Mouse (Mus musculus) limb, embryonic 15.5 days (tissue): ENCODE results near the gene Fam53b. TPM values are rescaled to one million over a fixed set of nuclear protein-coding genes. Genes with fewer than 3 reads are reported as not detected.
A peak's percentile ranks its signal among the peaks of the same experiment; 100 is the strongest.

ENCODE experiments used
- ATAC-seq: fragments of 200-750 bp; cut with Nextera tagmentation; 2 replicates; pipeline ENCODE4 v1.8.0; 2017; ENCODE audit warnings: low read depth, moderate TSS enrichment; ENCODE audit not compliant: insufficient number of reproducible peaks, low FRiP score, low TSS enrichment
- H3K27ac ChIP-seq: fragments of 300-500 bp; sonication (generic); 2 replicates; pipeline ENCODE4 v1.5.1; 2015; ENCODE audit warnings: moderate library complexity, mild to moderate bottlenecking, inconsistent platforms
- H3K27me3 ChIP-seq: fragments of 300-500 bp; sonication (generic); 2 replicates; pipeline ENCODE4 v1.6.1; 2015; ENCODE audit warnings: inconsistent platforms
- H3K36me3 ChIP-seq: fragments of 300-500 bp; sonication (generic); 2 replicates; pipeline ENCODE4 v1.6.1; 2015; ENCODE audit warnings: inconsistent platforms
- H3K4me1 ChIP-seq: fragments of 300-500 bp; sonication (generic); 2 replicates; pipeline ENCODE4 v1.6.1; 2015; ENCODE audit warnings: inconsistent platforms
- H3K4me2 ChIP-seq: fragments of 300-500 bp; sonication (generic); 2 replicates; pipeline ENCODE4 v1.6.1; 2015; ENCODE audit warnings: mild to moderate bottlenecking, inconsistent platforms
- H3K4me3 ChIP-seq: fragments of 300-500 bp; sonication (generic); 2 replicates; pipeline ENCODE4 v1.5.1; 2015; ENCODE audit warnings: mild to moderate bottlenecking, inconsistent platforms
- H3K9ac ChIP-seq: fragments of 300-500 bp; sonication (generic); 2 replicates; pipeline ENCODE4 v1.6.1; 2015; ENCODE audit warnings: inconsistent platforms
- H3K9me3 ChIP-seq: fragments of 300-500 bp; sonication (generic); 2 replicates; pipeline ENCODE4 v1.6.1; 2016; ENCODE audit warnings: inconsistent platforms
- WGBS: fragments of 180-500 bp; shearing (Covaris S2); methylation state at CpG from one replicate; pipeline ENCODE4 v1.1.7; 2015; 5-methylcytosine and 5-hydroxymethylcytosine counted together
- polyA plus RNA-seq: library from polyadenylated mRNA; unstranded; fragments of >200 nt; fragmentation: Nextera tagmentation; extraction: Ambion mirVana; gene quantifications from 2 replicates; pipeline ENCODE4 v1.2.1, GENCODE M21; 2015

Gene Fam53b
- polyA plus RNA-seq, 1 experiment from 2014 or later: 18.5 TPM

DNA sequence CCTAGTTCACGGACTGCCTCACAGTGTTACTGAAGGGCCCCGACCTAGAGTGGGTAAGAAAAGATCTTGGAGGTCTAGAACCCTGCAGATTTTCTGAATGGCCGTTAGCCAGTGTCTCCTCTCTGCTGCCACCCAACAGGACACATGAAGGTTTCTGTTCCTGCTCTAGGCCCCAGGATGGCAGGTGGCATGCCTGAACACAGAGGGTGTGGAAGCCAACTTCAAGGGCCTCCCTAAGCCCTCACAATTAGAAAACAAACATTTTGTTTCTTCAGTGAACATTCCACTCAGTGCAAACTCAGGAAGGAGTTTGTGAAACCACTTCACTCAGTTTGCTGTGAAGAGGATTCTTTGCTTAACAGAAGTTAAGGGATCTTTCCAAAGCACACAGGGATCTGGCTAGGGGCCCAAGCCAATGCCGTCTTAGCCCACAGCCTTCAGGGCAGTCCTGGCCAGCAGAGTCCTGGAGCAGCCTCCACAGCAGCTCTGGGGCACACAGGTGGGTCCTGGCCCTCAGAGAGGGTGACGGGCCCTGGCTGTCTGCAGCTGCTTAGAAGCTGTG is 89.1 kb downstream of the Fam53b start:
- H3K4me1 ChIP-seq: peaks cover 36% of the 10 kb centered on the region
- H3K36me3 ChIP-seq: 0 out of 2 replicates have a peak, but pooled peaks cover 3% of the 10 kb centered on the region
- H3K9ac ChIP-seq: no peak overlapping the region
- no peak overlapping the region for H3K4me2 ChIP-seq
- no peak overlapping the region for H3K4me3 ChIP-seq
- no peaks in the 10 kb centered on the region for H3K9me3 ChIP-seq
- 74% methylated on average over 5 of the region's 5 CpGs for WGBS
- 0 out of 2 replicates have a peak overlapping the region, but pooled peaks have one; percentile 43 for H3K27ac ChIP-seq
- no peaks in the 10 kb centered on the region for H3K27me3 ChIP-seq
- ATAC-seq: no peak

DNA sequence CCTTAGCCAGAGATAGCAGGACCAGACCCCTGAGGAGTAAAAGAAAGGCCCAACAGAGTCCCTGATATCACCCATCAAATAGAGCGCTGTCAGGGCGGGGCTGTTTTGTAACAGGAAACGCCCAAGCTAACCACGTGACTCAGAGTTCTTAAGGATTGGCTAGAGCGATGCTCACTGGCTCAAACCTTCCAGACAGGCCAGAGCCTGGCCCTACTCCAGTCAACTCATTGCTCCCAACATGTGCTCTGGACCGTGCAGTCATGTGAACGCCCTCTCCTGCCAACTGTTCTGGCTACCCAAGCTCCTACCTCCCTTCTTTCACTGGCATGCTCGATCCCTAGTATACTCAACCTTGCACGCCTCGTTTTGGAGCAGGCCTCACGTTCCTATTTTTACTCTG is 89.8 kb downstream of the Fam53b start:
- H3K4me2 ChIP-seq: no peak overlapping the region
- H3K9me3 ChIP-seq: no peaks in the 10 kb centered on the region
- peak overlapping the region; percentile 43 for H3K27ac ChIP-seq
- ATAC-seq: peak; percentile 80
- H3K4me1 ChIP-seq: peaks cover 35% of the 10 kb centered on the region
- no peak overlapping the region for H3K4me3 ChIP-seq
- 61% methylated on average over 11 of the region's 11 CpGs for WGBS
- H3K36me3 ChIP-seq: no peaks in the 10 kb centered on the region
- H3K9ac ChIP-seq: no peak overlapping the region
- no peaks in the 10 kb centered on the region for H3K27me3 ChIP-seq

DNA sequence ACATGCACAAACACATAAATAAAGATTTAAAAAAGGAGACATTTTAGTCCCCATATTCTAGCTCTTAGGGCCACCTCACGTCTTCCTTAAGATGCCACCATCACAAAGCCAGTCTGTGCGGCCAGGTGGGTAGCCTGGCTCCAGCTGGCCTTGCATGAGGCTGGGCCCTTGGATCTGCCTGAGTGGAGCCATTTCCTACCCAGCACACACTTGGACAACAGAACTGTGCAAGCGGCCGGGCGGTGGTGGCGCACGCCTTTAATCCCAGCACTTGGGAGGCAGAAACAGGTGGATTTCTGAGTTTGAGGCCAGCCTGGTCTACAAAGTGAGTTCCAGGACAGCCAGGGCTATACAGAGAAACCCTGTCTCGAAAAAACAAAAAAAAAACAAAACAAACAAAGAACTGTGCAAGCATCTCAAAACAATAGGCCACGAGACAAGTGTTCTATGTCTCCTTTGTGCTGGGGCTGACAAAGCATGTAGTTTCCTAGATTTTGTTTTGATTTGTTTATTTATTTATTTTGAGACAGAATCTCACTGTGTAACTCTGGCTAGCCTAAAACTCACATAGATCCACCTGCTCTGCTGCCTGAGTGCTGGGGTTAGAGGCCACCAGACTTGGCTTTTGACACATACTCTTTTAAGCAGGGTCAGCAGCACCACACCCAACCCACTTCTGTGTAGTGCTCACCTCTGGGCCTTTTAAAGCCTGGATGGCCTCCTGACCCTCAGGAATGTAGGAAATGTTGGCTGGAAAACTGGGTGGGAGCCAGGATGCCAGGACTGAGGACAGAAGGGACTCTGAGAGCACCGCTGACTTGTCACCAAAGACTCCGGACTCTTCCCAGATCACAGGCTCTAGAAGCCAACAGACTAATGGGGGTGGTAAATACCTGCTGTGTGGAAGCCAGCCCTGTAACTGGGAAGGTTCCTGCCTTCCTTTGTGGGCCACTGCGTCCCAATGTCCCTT is 91.0 kb downstream of the Fam53b start:
- Histone ChIP-seq H3K4me2 (no peak overlapping the region), H3K36me3 (no peaks in the 10 kb centered on the region), H3K9ac (no peak overlapping the region), H3K9me3 (no peaks in the 10 kb centered on the region), H3K4me3 (no peak overlapping the region), H3K27me3 (no peaks in the 10 kb centered on the region), H3K4me1 (peaks cover 36% of the 10 kb centered on the region), H3K27ac (no peak overlapping the region)
- 91% methylated on average over 12 of the region's 12 CpGs for WGBS
- no peak for ATAC-seq

DNA sequence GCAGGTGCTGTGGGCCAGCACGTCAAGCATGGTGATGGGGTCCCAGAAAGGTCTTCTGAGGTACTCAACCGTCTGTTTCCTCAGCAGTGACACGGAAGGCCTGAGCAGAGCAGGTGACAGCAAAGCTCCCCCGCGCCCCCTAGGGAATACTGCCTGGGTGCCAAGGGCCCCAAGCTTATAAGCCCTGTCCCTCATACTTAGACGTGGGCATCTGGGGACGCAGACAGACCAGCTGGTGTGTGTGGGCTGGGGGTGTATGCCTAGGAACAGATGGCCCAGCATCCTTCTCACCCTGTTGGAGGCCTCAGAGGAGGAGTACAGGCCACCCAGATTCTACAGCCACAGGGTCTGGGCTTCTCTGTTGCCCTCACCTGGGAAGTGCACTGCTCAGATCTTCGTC is 93.1 kb downstream of the Fam53b start:
- no peak overlapping the region for H3K4me2 ChIP-seq
- 70% methylated on average over 8 of the region's 8 CpGs for WGBS
- peaks cover 1% of the 10 kb centered on the region; the same call in 1 of the 2 replicates for H3K36me3 ChIP-seq
- H3K27ac ChIP-seq: 0 out of 2 replicates have a peak overlapping the region, but pooled peaks have one; percentile 17
- H3K4me1 ChIP-seq: peaks cover 36% of the 10 kb centered on the region
- no peak overlapping the region for H3K9ac ChIP-seq
- no peaks in the 10 kb centered on the region for H3K9me3 ChIP-seq
- ATAC-seq: no peak
- no peaks in the 10 kb centered on the region for H3K27me3 ChIP-seq
- no peak overlapping the region for H3K4me3 ChIP-seq

DNA sequence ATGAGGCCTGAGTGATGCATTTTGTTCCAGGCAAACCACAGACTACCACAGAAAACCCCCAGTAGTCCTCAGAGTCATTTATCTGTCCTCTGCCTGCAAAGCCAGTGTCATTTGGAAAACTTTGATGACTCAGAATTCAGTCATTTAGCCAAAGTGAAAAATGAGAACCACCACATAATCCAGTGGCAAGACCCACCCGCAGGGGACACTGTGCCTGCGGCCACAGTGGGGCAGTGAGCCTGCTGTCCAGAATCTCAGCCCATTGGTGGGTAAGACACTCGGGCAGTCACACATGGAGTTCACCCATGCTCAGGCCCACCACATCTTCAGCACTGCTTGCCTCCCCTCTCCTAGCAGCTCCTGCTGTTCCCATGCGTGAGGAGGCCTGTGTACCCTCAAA is 94.1 kb downstream of the Fam53b start:
- WGBS: 81% methylated on average over 4 of the region's 4 CpGs
- 0 out of 2 replicates have a peak overlapping the region, but pooled peaks have one; percentile 17 for H3K27ac ChIP-seq
- H3K36me3 ChIP-seq: peaks cover 9% of the 10 kb centered on the region
- H3K4me1 ChIP-seq: peaks cover 40% of the 10 kb centered on the region
- no peak overlapping the region for H3K4me2 ChIP-seq
- no peaks in the 10 kb centered on the region for H3K27me3 ChIP-seq
- H3K4me3 ChIP-seq: no peak overlapping the region
- H3K9ac ChIP-seq: no peak overlapping the region
- ATAC-seq: no peak
- H3K9me3 ChIP-seq: no peaks in the 10 kb centered on the region

DNA sequence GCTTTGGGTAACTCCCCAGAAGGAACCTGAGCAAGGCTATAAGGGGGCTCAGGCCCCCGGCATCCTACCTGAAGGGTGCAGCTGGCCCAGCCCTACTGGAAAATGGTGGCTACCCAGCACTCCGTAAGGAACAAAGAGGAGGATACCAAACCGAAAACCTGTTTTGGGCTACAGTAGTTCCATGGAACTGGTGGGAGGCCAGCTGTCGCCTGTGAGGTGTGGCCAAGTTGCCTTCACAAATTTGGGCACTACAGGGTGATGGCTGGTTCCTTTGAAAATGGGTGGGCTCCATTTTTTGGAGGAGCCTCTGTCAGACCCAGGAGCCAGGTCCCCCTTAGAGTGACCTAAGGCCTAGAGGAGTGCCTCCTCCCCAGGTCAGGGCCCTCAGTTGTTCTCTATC is 98.4 kb downstream of the Fam53b start:
- H3K27me3 ChIP-seq: no peaks in the 10 kb centered on the region
- WGBS: 97% methylated on average over 4 of the region's 4 CpGs
- no peak overlapping the region for H3K4me3 ChIP-seq

DNA sequence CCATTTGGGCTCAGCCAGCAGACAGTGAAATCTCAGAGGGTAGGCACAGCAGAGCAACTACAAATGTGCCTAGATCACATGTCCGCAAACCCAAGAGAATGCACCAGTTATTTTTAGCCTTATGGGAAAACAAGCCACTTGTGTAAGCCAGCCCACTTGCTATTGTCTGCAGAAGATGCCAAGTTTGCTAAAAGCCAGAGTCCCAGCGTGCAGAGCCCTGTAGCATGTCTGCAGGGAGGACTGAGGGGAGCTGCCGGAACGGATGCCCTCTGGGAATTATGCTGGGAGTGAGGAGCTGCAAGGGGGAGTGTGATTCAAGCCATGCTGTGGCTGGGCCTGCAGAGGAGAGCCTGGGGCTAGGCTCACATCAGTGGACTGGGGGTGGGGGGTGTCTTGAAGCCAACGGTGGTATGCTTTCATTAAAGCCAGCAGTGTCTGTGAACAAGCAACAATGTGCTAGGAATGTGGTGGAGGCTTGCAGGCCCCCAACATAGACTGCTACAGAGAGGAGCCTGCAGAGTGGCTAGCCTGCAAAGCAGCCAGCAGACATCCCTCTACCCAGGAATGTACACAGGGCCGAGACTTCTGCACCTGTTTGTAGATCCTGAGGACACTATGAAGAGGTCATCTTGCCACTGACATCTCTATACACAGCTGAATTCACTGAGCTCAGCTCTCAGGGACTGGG is 99.3 kb downstream of the Fam53b start:
- H3K4me1 ChIP-seq: peaks cover 41% of the 10 kb centered on the region
- H3K27ac ChIP-seq: peak overlapping the region; percentile 78
- H3K9me3 ChIP-seq: no peaks in the 10 kb centered on the region
- no peak overlapping the region for H3K9ac ChIP-seq
- no peak overlapping the region for H3K4me2 ChIP-seq
- 27% methylated on average over 6 of the region's 6 CpGs for WGBS
- H3K36me3 ChIP-seq: peaks cover 13% of the 10 kb centered on the region
- no peaks in the 10 kb centered on the region for H3K27me3 ChIP-seq
- H3K4me3 ChIP-seq: no peak overlapping the region
- peak; percentile 25; the same call in 1 of the 2 replicates for ATAC-seq

More for the DNA sequence above, 98.4 kb downstream of the Fam53b start:
- Histone ChIP-seq H3K9me3 (no peaks in the 10 kb centered on the region), H3K27ac (peak overlapping the region; percentile 78; the same call in 1 of the 2 replicates), H3K4me1 (peaks cover 45% of the 10 kb centered on the region), H3K9ac (no peak overlapping the region), H3K4me2 (no peak overlapping the region), H3K36me3 (peaks cover 13% of the 10 kb centered on the region)
- ATAC-seq: no peak

DNA sequence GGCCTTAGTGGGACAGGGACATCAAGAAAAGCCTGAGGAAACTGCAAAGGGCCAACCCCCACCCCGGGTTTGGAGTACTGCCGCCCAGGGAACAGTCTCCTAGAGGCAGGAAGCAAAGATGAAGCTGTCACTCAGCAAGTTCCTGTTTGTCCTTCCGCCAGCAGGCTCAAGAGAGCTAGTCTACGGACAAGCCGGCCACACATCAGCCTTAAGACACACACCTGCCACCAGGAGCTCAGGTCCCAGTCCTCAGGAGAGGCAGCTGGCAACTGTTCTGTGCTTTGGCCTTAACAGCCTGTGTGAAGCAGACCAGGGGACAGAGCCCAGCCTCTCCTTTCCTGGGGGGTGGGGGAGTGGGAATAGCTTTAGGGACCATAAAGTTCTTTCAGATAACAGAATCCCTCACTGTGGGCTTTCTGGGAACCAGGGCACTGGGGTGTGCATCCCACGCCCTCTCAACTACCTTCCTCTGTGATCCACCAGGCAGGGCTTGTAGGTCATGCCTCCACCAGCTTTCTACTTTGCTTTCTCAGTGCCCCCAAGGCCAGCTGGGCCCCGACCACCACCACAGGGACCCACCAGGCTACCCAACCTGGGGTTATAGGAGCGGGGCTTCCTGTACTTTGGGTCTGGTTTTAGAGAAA is 100.1 kb downstream of the Fam53b start:
- H3K27me3 ChIP-seq: no peaks in the 10 kb centered on the region
- ATAC-seq: no peak
- H3K4me3 ChIP-seq: no peak overlapping the region
- H3K4me2 ChIP-seq: no peak overlapping the region
- H3K4me1 ChIP-seq: peaks cover 41% of the 10 kb centered on the region
- peaks cover 13% of the 10 kb centered on the region for H3K36me3 ChIP-seq
- 73% methylated on average over 8 of the region's 8 CpGs for WGBS
- H3K9ac ChIP-seq: no peak overlapping the region
- H3K27ac ChIP-seq: peak overlapping the region; percentile 78
- no peaks in the 10 kb centered on the region for H3K9me3 ChIP-seq

DNA sequence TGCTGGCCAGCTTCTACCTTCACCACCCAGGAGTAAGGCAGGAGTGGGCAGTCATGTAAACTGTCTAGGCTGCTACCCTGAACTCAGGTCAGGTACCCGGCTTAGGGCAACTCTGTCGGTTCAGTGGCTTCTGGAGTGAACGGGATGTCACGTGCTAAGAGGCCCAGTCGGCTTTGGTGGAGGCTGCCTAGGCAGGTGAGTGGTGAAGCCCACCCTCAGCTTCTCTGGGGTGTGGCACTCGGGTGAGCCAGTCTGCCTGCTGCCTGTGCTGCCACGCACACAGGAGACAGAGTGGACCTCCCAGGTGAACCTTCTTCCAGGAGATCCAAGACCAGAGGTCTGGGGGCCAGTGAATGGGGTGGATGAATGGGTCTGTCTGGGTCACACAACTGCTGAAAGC is 100.7 kb downstream of the Fam53b start:
- Histone ChIP-seq H3K27ac (peak overlapping the region; percentile 39; the same call in 1 of the 2 replicates), H3K4me1 (peaks cover 41% of the 10 kb centered on the region), H3K36me3 (peaks cover 13% of the 10 kb centered on the region), H3K4me3 (no peak overlapping the region), H3K9ac (no peak overlapping the region), H3K27me3 (no peaks in the 10 kb centered on the region), H3K4me2 (no peak overlapping the region), H3K9me3 (no peaks in the 10 kb centered on the region)
- no peak for ATAC-seq
- WGBS: 75% methylated on average over 7 of the region's 7 CpGs

DNA sequence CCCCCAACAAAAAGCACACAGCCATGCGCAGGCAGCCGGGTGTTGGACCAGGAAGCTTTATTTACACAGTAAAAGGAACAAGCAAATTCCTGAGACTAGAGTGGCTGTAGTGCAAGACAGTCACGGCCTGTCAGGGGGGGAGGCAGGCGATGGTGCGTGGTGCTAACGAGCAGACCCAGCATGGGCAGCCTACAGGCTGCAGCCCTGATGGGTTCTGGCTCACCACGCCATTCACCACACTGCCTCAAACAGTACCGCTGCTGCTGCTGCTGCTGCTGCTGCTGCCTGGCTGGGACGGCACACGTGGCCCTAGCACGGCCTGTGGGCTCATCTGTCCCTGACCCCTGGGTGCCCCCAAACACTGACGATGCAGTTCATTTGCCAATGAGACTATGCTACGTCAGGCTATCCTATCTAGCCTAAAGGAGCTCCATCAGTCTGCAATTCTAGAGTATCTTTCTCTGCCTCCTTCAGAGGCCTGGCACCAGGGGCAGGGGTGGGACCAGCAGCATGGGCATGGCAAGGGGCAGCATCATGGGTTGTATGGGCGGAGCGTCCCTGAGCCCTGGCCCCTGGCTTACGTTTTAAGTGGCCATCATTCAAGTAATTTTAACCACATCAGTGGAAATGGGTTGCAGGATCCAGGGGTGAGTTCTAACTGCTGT is 101.5 kb downstream of the Fam53b start:
- Histone ChIP-seq H3K4me2 (no peak overlapping the region), H3K36me3 (peaks cover 15% of the 10 kb centered on the region), H3K27ac (0 out of 2 replicates have a peak overlapping the region, but pooled peaks have one; percentile 33), H3K27me3 (no peaks in the 10 kb centered on the region), H3K4me3 (no peak overlapping the region), H3K4me1 (peaks cover 37% of the 10 kb centered on the region), H3K9ac (no peak overlapping the region), H3K9me3 (no peaks in the 10 kb centered on the region)
- WGBS: 34% methylated on average over 16 of the region's 16 CpGs
- ATAC-seq: no peak; the same call in 1 of the 2 replicates

DNA sequence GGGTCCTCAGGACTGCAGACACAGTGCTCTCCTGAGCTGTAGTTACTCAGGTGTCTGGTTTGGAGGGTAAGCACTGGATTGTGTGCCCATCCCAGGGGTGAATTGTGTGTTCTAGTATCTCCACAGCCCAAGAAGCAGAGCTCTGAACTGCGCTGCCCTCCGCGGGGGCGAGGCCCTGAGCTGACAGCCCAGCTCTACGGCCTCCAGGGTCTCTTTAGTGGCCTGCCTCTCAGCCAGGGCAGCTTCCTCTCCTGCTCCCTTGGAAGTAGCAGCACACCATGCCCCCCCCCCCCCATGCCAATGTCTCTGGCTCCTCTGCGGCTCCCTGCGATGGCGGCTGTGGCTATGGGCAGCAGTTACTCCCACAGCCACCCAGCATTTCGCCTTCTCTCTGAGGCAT is 102.1 kb downstream of the Fam53b start:
- Histone ChIP-seq H3K36me3 (peaks cover 15% of the 10 kb centered on the region), H3K4me2 (no peak overlapping the region), H3K4me3 (no peak overlapping the region), H3K9me3 (no peaks in the 10 kb centered on the region), H3K27me3 (no peaks in the 10 kb centered on the region), H3K4me1 (peaks cover 37% of the 10 kb centered on the region), H3K9ac (no peak overlapping the region), H3K27ac (no peak overlapping the region)
- ATAC-seq: no peak
- WGBS: 67% methylated on average over 8 of the region's 9 CpGs
